Mouse (Mus musculus) cerebellum, adult 2 months (tissue): Measurements from ENCODE around the gene Slc32a1. TPM values are rescaled to one million over a fixed set of nuclear protein-coding genes. Genes with fewer than 3 reads are reported as not detected.

Source experiments
- DNase-seq, 2 experiments: peaks; one replicate each; pipeline ENCODE4 v3.0.0; 2021
- H3K27ac ChIP-seq: fragments of 200-500 bp; 2 replicates; pipeline ENCODE4 v1.5.1; 2012; ENCODE audit warnings: low read length, control low read depth, inconsistent platforms; ENCODE audit not compliant: insufficient read depth
- H3K27me3 ChIP-seq: fragments of 200-500 bp; 2 replicates; pipeline ENCODE4 v1.6.1; 2012; ENCODE audit warnings: inconsistent platforms, mild to moderate bottlenecking, low read length, moderate library complexity; ENCODE audit not compliant: control insufficient read depth, insufficient read depth
- H3K4me1 ChIP-seq: fragments of 200-500 bp; 2 replicates; pipeline ENCODE4 v1.6.1; 2011; ENCODE audit warnings: low read length; ENCODE audit not compliant: control insufficient read depth, insufficient read depth
- H3K4me3 ChIP-seq: fragments of 200-500 bp; replicated peaks from 2 replicates; pipeline ENCODE3; 2011; ENCODE audit warnings: mild to moderate bottlenecking, low read depth, low read length, control low read depth; ENCODE audit not compliant: insufficient read depth
- CTCF ChIP-seq: fragments of 200-500 bp; IDR thresholded peaks from 2 replicates; pipeline ENCODE4 v1.5.1; 2011; ENCODE audit warnings: low read depth, mild to moderate bottlenecking, control low read depth, low read length, moderate library complexity, borderline replicate concordance; ENCODE audit not compliant: insufficient read depth
- POLR2A ChIP-seq: fragments of 200-500 bp; IDR thresholded peaks from 2 replicates; pipeline ENCODE4 v1.6.1; 2011; ENCODE audit warnings: low read length, control low read depth, borderline replicate concordance; ENCODE audit not compliant: insufficient read depth
- WGBS: fragments of 180-500 bp; shearing (Covaris S2); methylation state at CpG from one replicate; pipeline ENCODE4 v1.1.7; 2018; 5-methylcytosine and 5-hydroxymethylcytosine counted together
- polyA plus RNA-seq: library from polyadenylated mRNA; depleted of rRNA; stranded (reverse); fragments of >200 nt; gene quantifications from 2 replicates; pipeline ENCODE4 v1.2.3, GENCODE M21; 2012

Gene Slc32a1
- polyA plus RNA-seq, 1 experiment = 218 TPM

- WGBS = 3% methylated on average over 47 of the region's 47 CpGs
- TF ChIP-seq POLR2A (no peak), CTCF (no peak)
- Histone ChIP-seq H3K4me1 (no peaks in the 10 kb centered on the region), H3K27ac (no peak overlapping the region), H3K27me3 (peaks cover 7% of the 10 kb centered on the region; the same call in 1 of the 2 replicates), H3K4me3 (no peak overlapping the region)
- DNase-seq = peak in 1 of 2 experiments; percentile 22
Measured at GRCm38 (mm10) chr2:158614418-158614955, 3.9 kb downstream of the Slc32a1 start.

GRCm38 (mm10) chr2:158615161-158615680 lies 4.7 kb downstream of the Slc32a1 start:
- Histone ChIP-seq H3K27ac (no peak overlapping the region), H3K4me1 (no peaks in the 10 kb centered on the region), H3K4me3 (no peak overlapping the region), H3K27me3 (peaks cover 7% of the 10 kb centered on the region; the same call in 1 of the 2 replicates)
- no peak for TF ChIP-seq CTCF
- no peak for TF ChIP-seq POLR2A
- 2% methylated on average over 24 of the region's 24 CpGs for WGBS
- DNase-seq = no peak

- Histone ChIP-seq H3K27me3 (peaks cover 6% of the 10 kb centered on the region; the same call in 1 of the 2 replicates), H3K4me1 (no peaks in the 10 kb centered on the region), H3K4me3 (no peak overlapping the region), H3K27ac (no peak overlapping the region)
- TF ChIP-seq POLR2A (no peak), CTCF (no peak)
- WGBS = 4% methylated on average over 13 of the region's 13 CpGs
- DNase-seq = no peak
Measured at GRCm38 (mm10) chr2:158615702-158616101, 5.1 kb downstream of the Slc32a1 start.

- peaks cover 4% of the 10 kb centered on the region; the same call in 1 of the 2 replicates for H3K27me3 ChIP-seq
- no peaks in the 10 kb centered on the region for H3K4me1 ChIP-seq
- 1% methylated on average over 12 of the region's 12 CpGs for WGBS
- TF ChIP-seq POLR2A = no peak
- no peak for TF ChIP-seq CTCF
- DNase-seq = peak; percentile 22 to 31
- no peak overlapping the region for H3K27ac ChIP-seq
- H3K4me3 ChIP-seq = no peak overlapping the region
Measured at GRCm38 (mm10) chr2:158616296-158616695, 5.7 kb downstream of the Slc32a1 start.

- Histone ChIP-seq H3K4me3 (no peak overlapping the region), H3K27me3 (peaks cover 4% of the 10 kb centered on the region; the same call in 1 of the 2 replicates), H3K27ac (no peak overlapping the region), H3K4me1 (no peaks in the 10 kb centered on the region)
- no peak for TF ChIP-seq CTCF
- TF ChIP-seq POLR2A = no peak
- WGBS = 10% methylated on average over 11 of the region's 11 CpGs
- DNase-seq = no peak
Measured at GRCm38 (mm10) chr2:158616790-158617189, 6.2 kb downstream of the Slc32a1 start.

GRCm38 (mm10) chr2:158624718-158625222 lies 14.2 kb downstream of the Slc32a1 start, which contains the start of gene Actr5:
TSS of gene Actr5 (plus strand) at chr2:158624888.
- TF ChIP-seq CTCF = no peak
- peak; percentile 58; the same call in 1 of the 2 replicates for TF ChIP-seq POLR2A
- Histone ChIP-seq H3K4me1 (peaks cover 4% of the 10 kb centered on the region; the same call in 1 of the 2 replicates), H3K27ac (peak within 1 kb of the TSS; percentile 42; the same call in 1 of the 2 replicates), H3K27me3 (no peaks in the 10 kb centered on the region), H3K4me3 (peak within 1 kb of the TSS; percentile 77)
- peak; percentile 90 to 93 for DNase-seq
- WGBS = under 1% methylated on average over 39 of the region's 39 CpGs

GRCm38 (mm10) chr2:158625231-158625630 lies 14.7 kb downstream of the Slc32a1 start:
- Histone ChIP-seq H3K4me3 (peak overlapping the region; percentile 77), H3K27ac (0 out of 2 replicates have a peak overlapping the region, but pooled peaks have one; percentile 42), H3K27me3 (no peaks in the 10 kb centered on the region), H3K4me1 (peaks cover 4% of the 10 kb centered on the region; the same call in 1 of the 2 replicates)
- TF ChIP-seq CTCF = no peak
- TF ChIP-seq POLR2A = no peak
- under 1% methylated on average over 44 of the region's 44 CpGs for WGBS
- no peak for DNase-seq

GRCm38 (mm10) chr2:158625697-158626096 lies 15.1 kb downstream of the Slc32a1 start:
- no peak for DNase-seq
- TF ChIP-seq CTCF = no peak
- TF ChIP-seq POLR2A = no peak
- H3K4me1 ChIP-seq = peaks cover 4% of the 10 kb centered on the region; the same call in 1 of the 2 replicates
- 44% methylated on average over 8 of the region's 8 CpGs for WGBS
- H3K4me3 ChIP-seq = peak overlapping the region; percentile 77
- no peak overlapping the region for H3K27ac ChIP-seq
- no peaks in the 10 kb centered on the region for H3K27me3 ChIP-seq
